ENCODE assay signal across 8 mouse cellular contexts in the genomic region with DNA sequence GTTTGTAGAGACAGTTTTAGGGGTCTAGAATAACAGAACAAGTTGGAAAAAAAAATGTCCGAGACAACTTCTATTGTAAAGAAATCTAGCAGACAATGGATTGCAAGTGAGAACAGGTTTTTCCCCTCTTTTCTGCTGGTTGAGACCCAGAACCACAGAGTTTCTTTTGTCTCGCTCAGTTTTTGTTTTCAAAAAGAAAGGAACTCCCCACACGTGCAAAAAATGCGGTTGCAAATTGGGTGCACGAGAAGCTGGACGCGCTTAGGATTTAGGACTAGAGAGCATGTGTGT. TPM values are rescaled to one million over a fixed set of nuclear protein-coding genes. Genes with fewer than 3 reads are reported as not detected.
DNase-seq lines count a peak whose midpoint lies in the region; ATAC-seq and TF ChIP-seq lines count a peak whose summit lies in the region.

No protein-coding gene starts in this region.

- H3K4me1 ChIP-seq in heart, postnatal 0 days (ENCODE audit: control insufficient read depth, insufficient read depth): peaks cover 7% of the 10 kb centered on the region
- H3K4me1 ChIP-seq in midbrain, embryonic 12.5 days: peaks cover 9% of the 10 kb centered on the region

- no peak for TF ChIP-seq EP300 in heart, postnatal 0 days (IDR thresholded peaks at IDR 0.05; ENCODE audit: low read depth)

- H3K4me3 ChIP-seq in heart, postnatal 0 days (ENCODE audit: low read depth, low read length): peak overlapping the region; percentile 88
- peak overlapping the region; percentile 85 for H3K4me3 ChIP-seq in midbrain, embryonic 12.5 days

- H3K36me3 ChIP-seq in heart, postnatal 0 days (replicated peaks; ENCODE audit: control insufficient read depth, insufficient read depth, low read length): peaks cover 28% of the 10 kb centered on the region
- H3K36me3 ChIP-seq in midbrain, embryonic 12.5 days: peaks cover 30% of the 10 kb centered on the region

- TF ChIP-seq CTCF in heart, postnatal 0 days (IDR thresholded peaks at IDR 0.05; ENCODE audit: low read depth): no peak

- peak overlapping the region; percentile 98 for H3K27ac ChIP-seq in heart, postnatal 0 days (ENCODE audit: low read depth)
- H3K27ac ChIP-seq in midbrain, embryonic 12.5 days (replicated peaks): peak overlapping the region; percentile 96

- under 1% methylated on average over 7 of the region's 7 CpGs for WGBS in heart, postnatal 0 days
- WGBS in midbrain, embryonic 12.5 days: 0% methylated on average over 7 of the region's 7 CpGs

- no peaks in the 10 kb centered on the region for H3K9me3 ChIP-seq in heart, postnatal 0 days (replicated peaks; ENCODE audit: control insufficient read depth, low read length)
- H3K9me3 ChIP-seq in midbrain, embryonic 12.5 days: no peaks in the 10 kb centered on the region

- DNase-seq in kidney, adult 9 months: peak; percentile 5
- no peak for DNase-seq in kidney, adult 18-20 months
- DNase-seq in MEL-GATA-1-ER (ENCODE audit: extremely low read depth, low read depth): peak; percentile 14
- no peak for DNase-seq in heart, postnatal 0 days (ENCODE audit: low spot score)
- DNase-seq in left cerebral cortex, adult 9 months (ENCODE audit: low spot score in 2 of 2): no peak
- no peak for DNase-seq in MN1 (ENCODE audit: low spot score)
- DNase-seq in testis, postnatal 10 days (ENCODE audit: low spot score): no peak

- peak overlapping the region; percentile 95 for H3K9ac ChIP-seq in heart, postnatal 0 days (replicated peaks; ENCODE audit: low read depth, low read length)
- peak overlapping the region; percentile 81 for H3K9ac ChIP-seq in midbrain, embryonic 12.5 days (replicated peaks)

- ATAC-seq in heart, postnatal 0 days (ENCODE audit: insufficient read depth, low read depth): no peak
- ATAC-seq in midbrain, embryonic 12.5 days (ENCODE audit: low FRiP score, low read depth): peak; percentile 5; the same call in 1 of the 2 replicates

- peak overlapping the region; percentile 84 for H3K4me2 ChIP-seq in heart, postnatal 0 days (ENCODE audit: low read depth, low read length)
- H3K4me2 ChIP-seq in midbrain, embryonic 12.5 days (replicated peaks): peak overlapping the region; percentile 65

- no peaks in the 10 kb centered on the region for H3K27me3 ChIP-seq in heart, postnatal 0 days (ENCODE audit: control insufficient read depth, insufficient read depth, low read length)
- H3K27me3 ChIP-seq in midbrain, embryonic 12.5 days: no peaks in the 10 kb centered on the region

RNA-seq across cellular contexts. Expression of gene Ssbp1, which starts 0.5 kb away (rescaled TPM):
- total RNA-seq in heart, postnatal 0 days (2014; rRNA removed; ENCODE audit: low replicate concordance): 5.5 and 11.4 TPM in 2 replicates
- 111 and 116 TPM in 2 replicates for polyA plus RNA-seq in heart, postnatal 0 days (2015; fragmentation: Nextera tagmentation; extraction: Ambion mirVana)
- polyA plus RNA-seq in midbrain, embryonic 12.5 days (2016; fragmentation: Nextera tagmentation; extraction: Ambion mirVana): 176 and 192 TPM in 2 replicates

RNA-seq across cellular contexts. Expression of gene Tas2r137, which starts 19.4 kb away (rescaled TPM):
- not detected in 2 replicates for total RNA-seq in heart, postnatal 0 days (2014; rRNA removed; ENCODE audit: low replicate concordance)
- polyA plus RNA-seq in heart, postnatal 0 days (2015; fragmentation: Nextera tagmentation; extraction: Ambion mirVana): not detected in 2 replicates
- polyA plus RNA-seq in midbrain, embryonic 12.5 days (2016; fragmentation: Nextera tagmentation; extraction: Ambion mirVana): not detected in 2 replicates

RNA-seq across cellular contexts. Expression of gene Tas2r108, which starts 21.7 kb away (rescaled TPM):
- not detected in 2 replicates for total RNA-seq in heart, postnatal 0 days (2014; rRNA removed; ENCODE audit: low replicate concordance)
- not detected in 2 replicates for polyA plus RNA-seq in heart, postnatal 0 days (2015; fragmentation: Nextera tagmentation; extraction: Ambion mirVana)
- polyA plus RNA-seq in midbrain, embryonic 12.5 days (2016; fragmentation: Nextera tagmentation; extraction: Ambion mirVana): not detected in 2 replicates

RNA-seq across cellular contexts. Expression of gene Wee2, which starts 32.8 kb away (rescaled TPM):
- total RNA-seq in heart, postnatal 0 days (2014; rRNA removed; ENCODE audit: low replicate concordance): not detected in 2 replicates
- polyA plus RNA-seq in heart, postnatal 0 days (2015; fragmentation: Nextera tagmentation; extraction: Ambion mirVana): not detected in 2 replicates
- polyA plus RNA-seq in midbrain, embryonic 12.5 days (2016; fragmentation: Nextera tagmentation; extraction: Ambion mirVana): 0.20 TPM in 1 of 2 replicates, not detected in the other

RNA-seq across cellular contexts. Expression of gene E330009J07Rik, which starts 35.7 kb away (rescaled TPM):
- total RNA-seq in heart, postnatal 0 days (2014; rRNA removed; ENCODE audit: low replicate concordance): 2.3 and 13.7 TPM in 2 replicates
- polyA plus RNA-seq in heart, postnatal 0 days (2015; fragmentation: Nextera tagmentation; extraction: Ambion mirVana): 1.1 and 1.6 TPM in 2 replicates
- polyA plus RNA-seq in midbrain, embryonic 12.5 days (2016; fragmentation: Nextera tagmentation; extraction: Ambion mirVana): 17.1 and 18.8 TPM in 2 replicates

Comparison
In these comparisons a context has a peak if more than half of its experiments do, and no peak if none do; other contexts are left out.
1. DNase-seq: peak in kidney, adult 9 months (single experiment) and MEL-GATA-1-ER (single experiment); none in kidney, adult 18-20 months (single experiment), heart, postnatal 0 days (single experiment), left cerebral cortex, adult 9 months (0 of 2), MN1 (single experiment) and testis, postnatal 10 days (single experiment).